Mouse (Mus musculus) testis, adult 2 months (tissue): ENCODE results near the gene Lrp10.

Source experiments
- CTCF ChIP-seq: fragments of 200-500 bp; IDR thresholded peaks from 2 replicates; pipeline ENCODE4 v1.5.1; 2012; ENCODE audit warnings: low read depth, mild to moderate bottlenecking, inconsistent platforms, low read length, moderate library complexity; ENCODE audit not compliant: control insufficient read depth, insufficient read depth, insufficient replicate concordance
- POLR2A ChIP-seq: fragments of 200-500 bp; IDR thresholded peaks from 2 replicates; pipeline ENCODE4 v1.6.1; 2012; ENCODE audit warnings: low read depth, mild to moderate bottlenecking, inconsistent platforms, low read length, moderate library complexity; ENCODE audit not compliant: control insufficient read depth

DNA sequence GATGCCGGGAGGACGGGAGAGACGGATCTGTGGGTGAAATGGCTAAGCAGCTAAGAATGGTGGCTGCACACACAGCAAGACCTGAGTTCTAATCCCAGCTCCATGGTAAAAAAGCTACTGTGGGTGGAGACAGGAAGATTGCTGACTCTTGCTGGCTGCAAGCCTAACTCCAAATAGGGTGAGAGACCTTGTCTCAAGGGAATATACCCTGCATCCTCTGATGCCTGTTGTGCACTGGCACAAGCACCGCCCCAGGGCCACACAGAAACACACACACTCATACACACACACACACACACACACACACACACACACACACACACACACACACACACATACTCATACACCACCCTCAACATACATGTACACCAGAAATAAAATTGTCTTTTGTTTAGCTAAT lies 47.1 kb upstream of the Lrp10 start:
- TF ChIP-seq CTCF, result no peak
- no peak for TF ChIP-seq POLR2A
